Mouse (Mus musculus): Measurements from ENCODE around the gene Sppl3.

DNA sequence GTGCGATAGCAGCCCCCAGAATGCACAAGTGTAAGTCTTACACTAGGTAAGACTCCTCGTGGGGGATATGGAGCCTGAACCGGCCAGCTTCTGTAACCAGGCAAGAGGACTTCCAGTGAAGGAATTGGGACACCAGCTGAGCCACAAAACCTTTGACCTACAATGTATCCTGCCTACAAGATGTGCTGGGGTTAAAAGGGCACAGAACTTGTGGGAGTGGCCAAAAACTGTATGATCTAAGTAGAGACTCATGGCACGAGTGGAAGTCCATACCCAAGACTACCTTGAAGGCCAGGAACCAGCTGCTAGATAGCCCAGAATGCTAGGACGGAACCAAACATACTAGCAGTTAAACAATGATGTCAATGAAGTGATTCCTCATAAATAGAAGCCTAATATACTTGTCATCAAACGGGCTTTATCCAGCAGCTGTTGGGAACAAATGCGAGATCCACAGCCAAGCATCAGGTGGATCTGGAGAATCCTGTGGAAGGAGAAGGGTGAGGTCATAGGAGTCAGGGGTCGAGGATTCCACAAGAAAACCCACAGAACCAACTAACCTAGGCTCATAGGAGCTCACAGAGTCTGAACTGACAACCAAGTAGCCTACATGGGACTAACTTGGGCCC is 49.2 kb downstream of the Sppl3 start:
- TF ChIP-seq CTCF (conservative IDR thresholded peaks at IDR 0.05; ENCODE audit: insufficient read depth, insufficient read length, low read depth, low read length) (no peak), POLR2A (IDR thresholded peaks at IDR 0.05; ENCODE audit: low read depth, low read length) (no peak)
